Mouse (Mus musculus): Measurements from ENCODE around the gene Tgfbr3. TPM values are rescaled to one million over a fixed set of nuclear protein-coding genes. Genes with fewer than 3 reads are reported as not detected.

Tgfbr3 gene
- polyA plus RNA-seq, 1 experiment from 2014 or later, result 6.6 TPM

GRCm38 (mm10) chr5:107098007-107098406 lies 191.4 kb downstream of the Tgfbr3 start:
- no peaks in the 10 kb centered on the region for H3K4me1 ChIP-seq
- H3K27ac ChIP-seq (replicated peaks), result no peak overlapping the region
- H3K9me3 ChIP-seq (replicated peaks), result no peaks in the 10 kb centered on the region
- no peaks in the 10 kb centered on the region for H3K27me3 ChIP-seq (replicated peaks)
- no peak overlapping the region for H3K9ac ChIP-seq (replicated peaks)
- no peak overlapping the region for H3K4me3 ChIP-seq (replicated peaks)
- ATAC-seq (ENCODE audit: low FRiP score), result no peak
- 78% methylated on average over 5 of the region's 5 CpGs for WGBS
- no peaks in the 10 kb centered on the region for H3K36me3 ChIP-seq
- no peak overlapping the region for H3K4me2 ChIP-seq

GRCm38 (mm10) chr5:107097314-107097713 lies 192.1 kb downstream of the Tgfbr3 start:
- no peaks in the 10 kb centered on the region for H3K36me3 ChIP-seq
- H3K4me2 ChIP-seq, result no peak overlapping the region
- no peaks in the 10 kb centered on the region for H3K9me3 ChIP-seq (replicated peaks)
- no peaks in the 10 kb centered on the region for H3K27me3 ChIP-seq (replicated peaks)
- no peak for ATAC-seq (ENCODE audit: low FRiP score)
- 90% methylated on average over 7 of the region's 7 CpGs for WGBS
- H3K27ac ChIP-seq (replicated peaks), result no peak overlapping the region
- H3K4me3 ChIP-seq (replicated peaks), result no peak overlapping the region
- no peaks in the 10 kb centered on the region for H3K4me1 ChIP-seq
- H3K9ac ChIP-seq (replicated peaks), result no peak overlapping the region

- no peaks in the 10 kb centered on the region for H3K27me3 ChIP-seq (replicated peaks)
- no peaks in the 10 kb centered on the region for H3K36me3 ChIP-seq
- H3K4me2 ChIP-seq, result no peak overlapping the region
- no peak overlapping the region for H3K4me3 ChIP-seq (replicated peaks)
- no peak for ATAC-seq (ENCODE audit: low FRiP score)
- H3K4me1 ChIP-seq, result no peaks in the 10 kb centered on the region
- no peak overlapping the region for H3K27ac ChIP-seq (replicated peaks)
- H3K9me3 ChIP-seq (replicated peaks), result no peaks in the 10 kb centered on the region
- 36% methylated on average over 5 of the region's 5 CpGs for WGBS
- H3K9ac ChIP-seq (replicated peaks), result no peak overlapping the region
Observed at GRCm38 (mm10) chr5:107094233-107094632, 195.2 kb downstream of the Tgfbr3 start.

- Histone ChIP-seq H3K9ac (replicated peaks) (no peak overlapping the region), H3K4me1 (peaks cover 3% of the 10 kb centered on the region; the same call in 1 of the 2 replicates), H3K9me3 (replicated peaks) (no peaks in the 10 kb centered on the region), H3K4me2 (no peak overlapping the region), H3K27me3 (replicated peaks) (no peaks in the 10 kb centered on the region), H3K36me3 (no peaks in the 10 kb centered on the region), H3K27ac (replicated peaks) (no peak overlapping the region), H3K4me3 (replicated peaks) (no peak overlapping the region)
- ATAC-seq (ENCODE audit: low FRiP score), result no peak
- WGBS, result 93% methylated on average over 3 of the region's 3 CpGs
Observed at GRCm38 (mm10) chr5:107093253-107093652, 196.2 kb downstream of the Tgfbr3 start.

GRCm38 (mm10) chr5:107092137-107092536 lies 197.3 kb downstream of the Tgfbr3 start:
- no peak overlapping the region for H3K9ac ChIP-seq (replicated peaks)

GRCm38 (mm10) chr5:107089966-107090365 lies 199.5 kb downstream of the Tgfbr3 start:
- WGBS, result 55% methylated on average over 5 of the region's 5 CpGs
- H3K9ac ChIP-seq (replicated peaks), result no peak overlapping the region

More at GRCm38 (mm10) chr5:107092137-107092536, 197.3 kb downstream of the Tgfbr3 start:
- H3K4me2 ChIP-seq, result no peak overlapping the region
- WGBS, result 60% methylated on average over 8 of the region's 8 CpGs
- no peaks in the 10 kb centered on the region for H3K9me3 ChIP-seq (replicated peaks)
- ATAC-seq (ENCODE audit: low FRiP score), result no peak
- peaks cover 10% of the 10 kb centered on the region for H3K4me1 ChIP-seq
- no peaks in the 10 kb centered on the region for H3K27me3 ChIP-seq (replicated peaks)
- no peak overlapping the region for H3K4me3 ChIP-seq (replicated peaks)
- H3K27ac ChIP-seq (replicated peaks), result no peak overlapping the region
- H3K36me3 ChIP-seq, result no peaks in the 10 kb centered on the region

GRCm38 (mm10) chr5:107087829-107088808 lies 201.3 kb downstream of the Tgfbr3 start:
- Histone ChIP-seq H3K27ac (replicated peaks) (peak overlapping the region; percentile 75), H3K4me1 (peaks cover 10% of the 10 kb centered on the region), H3K36me3 (no peaks in the 10 kb centered on the region), H3K4me2 (peak overlapping the region; percentile 36), H3K9ac (replicated peaks) (no peak overlapping the region), H3K4me3 (replicated peaks) (no peak overlapping the region), H3K27me3 (replicated peaks) (no peaks in the 10 kb centered on the region), H3K9me3 (replicated peaks) (no peaks in the 10 kb centered on the region)
- WGBS, result 39% methylated on average over 12 of the region's 12 CpGs
- ATAC-seq (ENCODE audit: low FRiP score), result peak; percentile 73

More at GRCm38 (mm10) chr5:107089966-107090365, 199.5 kb downstream of the Tgfbr3 start:
- Histone ChIP-seq H3K4me3 (replicated peaks) (no peak overlapping the region), H3K27me3 (replicated peaks) (no peaks in the 10 kb centered on the region), H3K4me2 (no peak overlapping the region), H3K4me1 (peaks cover 10% of the 10 kb centered on the region), H3K36me3 (no peaks in the 10 kb centered on the region), H3K27ac (replicated peaks) (no peak overlapping the region), H3K9me3 (replicated peaks) (no peaks in the 10 kb centered on the region)
- no peak for ATAC-seq (ENCODE audit: low FRiP score)

DNA sequence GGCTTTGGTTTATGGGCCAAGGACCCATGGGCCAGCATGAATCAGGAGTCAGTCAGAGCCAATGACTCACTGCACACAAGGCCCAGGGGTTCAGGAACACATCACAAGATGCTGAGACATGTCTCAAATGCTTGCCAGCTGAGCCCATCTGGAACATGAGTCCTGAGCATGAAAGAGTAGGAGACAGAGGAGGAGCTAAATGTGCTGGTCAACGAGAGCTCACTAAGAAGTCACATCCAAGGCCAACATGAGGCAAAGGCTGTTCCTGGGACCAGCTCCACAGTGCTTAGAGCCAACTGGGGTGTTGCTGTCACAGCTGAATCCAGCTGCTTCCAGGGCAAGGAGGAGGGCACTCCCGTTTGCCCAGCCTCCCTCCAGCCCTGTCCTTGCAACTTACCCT lies 202.1 kb downstream of the Tgfbr3 start:
- Histone ChIP-seq H3K27ac (replicated peaks) (0 out of 2 replicates have a peak overlapping the region, but pooled peaks have one; percentile 5), H3K4me3 (replicated peaks) (no peak overlapping the region), H3K27me3 (replicated peaks) (no peaks in the 10 kb centered on the region), H3K9ac (replicated peaks) (no peak overlapping the region), H3K36me3 (no peaks in the 10 kb centered on the region), H3K9me3 (replicated peaks) (no peaks in the 10 kb centered on the region), H3K4me1 (peaks cover 10% of the 10 kb centered on the region), H3K4me2 (no peak overlapping the region)
- ATAC-seq (ENCODE audit: low FRiP score), result no peak
- WGBS, result 75% methylated on average over 2 of the region's 2 CpGs

DNA sequence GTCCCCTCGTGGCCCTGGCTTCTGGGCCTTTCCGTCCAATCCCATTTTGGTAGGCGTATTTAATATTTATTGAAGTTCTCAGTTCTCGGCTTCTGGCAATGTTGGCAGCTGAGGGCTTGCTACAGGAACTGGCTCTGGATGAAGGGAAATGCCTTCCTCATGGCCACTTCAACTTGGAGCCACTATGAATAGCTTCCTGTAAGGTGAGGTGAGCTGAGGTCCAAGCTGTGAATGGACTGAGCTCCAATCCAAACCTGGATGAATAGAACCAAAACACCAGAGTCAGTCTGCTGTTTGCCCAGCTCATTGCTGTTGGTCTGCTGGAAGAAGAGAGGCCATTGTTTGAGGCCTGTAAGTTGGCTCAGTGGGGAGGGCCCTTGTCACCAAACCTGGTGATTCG lies 203.3 kb downstream of the Tgfbr3 start:
- H3K4me1 ChIP-seq, result peaks cover 10% of the 10 kb centered on the region
- no peaks in the 10 kb centered on the region for H3K27me3 ChIP-seq (replicated peaks)
- 83% methylated on average over 5 of the region's 5 CpGs for WGBS
- no peak overlapping the region for H3K27ac ChIP-seq (replicated peaks)
- no peak overlapping the region for H3K4me3 ChIP-seq (replicated peaks)
- no peaks in the 10 kb centered on the region for H3K9me3 ChIP-seq (replicated peaks)
- H3K4me2 ChIP-seq, result no peak overlapping the region
- H3K9ac ChIP-seq (replicated peaks), result no peak overlapping the region
- no peaks in the 10 kb centered on the region for H3K36me3 ChIP-seq
- no peak for ATAC-seq (ENCODE audit: low FRiP score)

DNA sequence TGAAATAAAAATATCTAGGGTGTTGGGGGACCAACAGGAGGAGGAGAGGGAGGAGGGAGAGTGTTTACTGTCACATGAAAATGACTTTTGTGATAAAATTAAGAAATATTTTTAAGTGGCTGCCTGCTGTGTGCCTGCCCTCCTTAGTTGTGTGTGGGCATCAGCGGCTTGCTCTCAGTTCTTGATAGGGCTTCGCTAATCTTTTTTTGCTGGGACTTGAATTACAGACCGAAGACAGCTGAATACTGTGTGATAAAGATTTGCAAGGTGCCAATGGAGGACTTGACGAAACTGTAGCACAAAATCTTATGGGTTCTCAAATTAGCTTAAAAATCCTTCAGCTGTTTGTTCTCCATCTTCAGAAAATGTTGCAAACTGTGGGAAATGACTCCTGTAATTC lies 205.0 kb downstream of the Tgfbr3 start:
- no peak for ATAC-seq (ENCODE audit: low FRiP score)
- H3K9ac ChIP-seq (replicated peaks), result no peak overlapping the region
- 89% methylated on average over 4 of the region's 4 CpGs for WGBS
- no peak overlapping the region for H3K27ac ChIP-seq (replicated peaks)
- peaks cover 12% of the 10 kb centered on the region for H3K4me1 ChIP-seq
- H3K27me3 ChIP-seq (replicated peaks), result no peaks in the 10 kb centered on the region
- no peak overlapping the region for H3K4me2 ChIP-seq
- H3K4me3 ChIP-seq (replicated peaks), result no peak overlapping the region
- no peaks in the 10 kb centered on the region for H3K36me3 ChIP-seq
- no peaks in the 10 kb centered on the region for H3K9me3 ChIP-seq (replicated peaks)

GRCm38 (mm10) chr5:107082011-107082410 lies 207.4 kb downstream of the Tgfbr3 start:
- H3K36me3 ChIP-seq, result no peaks in the 10 kb centered on the region
- peaks cover 10% of the 10 kb centered on the region for H3K4me1 ChIP-seq
- H3K27ac ChIP-seq (replicated peaks), result no peak overlapping the region
- no peak for ATAC-seq (ENCODE audit: low FRiP score)
- WGBS, result 76% methylated on average over 3 of the region's 3 CpGs
- H3K27me3 ChIP-seq (replicated peaks), result no peaks in the 10 kb centered on the region
- H3K4me2 ChIP-seq, result no peak overlapping the region
- H3K4me3 ChIP-seq (replicated peaks), result no peak overlapping the region
- H3K9ac ChIP-seq (replicated peaks), result no peak overlapping the region
- no peaks in the 10 kb centered on the region for H3K9me3 ChIP-seq (replicated peaks)

DNA sequence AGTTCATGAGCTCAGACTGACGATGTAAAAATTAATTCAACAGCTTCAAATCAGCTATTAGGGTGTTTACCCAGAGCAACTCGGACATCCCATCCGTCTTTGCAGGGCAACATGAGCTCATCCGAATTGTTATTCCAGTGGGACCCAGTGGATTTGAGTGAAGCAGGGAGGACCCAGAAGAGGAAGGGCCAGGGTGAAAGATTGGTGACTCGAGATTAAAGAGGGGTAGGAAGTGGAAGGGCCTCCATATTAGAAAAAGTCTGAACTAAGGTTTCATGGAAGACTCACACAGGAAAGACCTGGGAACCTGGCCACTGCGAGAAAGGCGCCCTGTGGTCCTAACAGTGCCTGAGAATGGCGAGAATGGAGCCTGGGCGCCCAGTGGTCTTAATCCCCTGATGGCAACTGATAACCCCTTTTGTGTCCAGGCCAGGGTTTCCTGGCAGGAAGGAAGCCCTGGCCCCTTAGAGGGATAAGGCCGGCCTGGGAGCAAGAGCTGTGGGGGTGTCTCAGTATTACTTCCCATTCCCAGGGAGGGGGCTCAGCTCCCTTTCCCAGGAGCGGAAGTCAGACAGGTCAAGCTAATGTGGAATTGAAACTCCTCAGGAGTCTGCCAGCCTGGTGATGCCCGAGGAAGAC lies 208.3 kb downstream of the Tgfbr3 start:
- 71% methylated on average over 12 of the region's 12 CpGs for WGBS

More for the DNA sequence above, 208.3 kb downstream of the Tgfbr3 start:
- H3K9ac ChIP-seq (replicated peaks), result no peak overlapping the region
- no peaks in the 10 kb centered on the region for H3K9me3 ChIP-seq (replicated peaks)
- H3K36me3 ChIP-seq, result no peaks in the 10 kb centered on the region
- no peak overlapping the region for H3K27ac ChIP-seq (replicated peaks)
- no peaks in the 10 kb centered on the region for H3K27me3 ChIP-seq (replicated peaks)
- no peak overlapping the region for H3K4me2 ChIP-seq
- no peak overlapping the region for H3K4me3 ChIP-seq (replicated peaks)
- H3K4me1 ChIP-seq, result peaks cover 10% of the 10 kb centered on the region
- ATAC-seq (ENCODE audit: low FRiP score), result no peak

All from neural tube, embryonic 15.5 days (tissue).